Mouse (Mus musculus) heart, postnatal 0 days (tissue): ENCODE data around the gene Camta1. TPM values are rescaled to one million over a fixed set of nuclear protein-coding genes. Genes with fewer than 3 reads are reported as not detected.

Experiments used
- ATAC-seq: fragments of 200-750 bp; cut with Nextera tagmentation; 2 replicates; pipeline ENCODE4 v1.8.0; 2017; ENCODE audit warnings: low read depth, moderate number of reproducible peaks, moderate library complexity; ENCODE audit not compliant: insufficient read depth
- DNase-seq: peaks from one replicate; pipeline ENCODE4 v3.0.0-alpha.2; 2016; ENCODE audit warnings: low spot score
- H3K27ac ChIP-seq: fragments of 300-500 bp; sonication (generic); 2 replicates; pipeline ENCODE4 v1.5.1; 2014; ENCODE audit warnings: low read depth, mild to moderate bottlenecking
- H3K27me3 ChIP-seq: fragments of 300-500 bp; sonication (generic); 2 replicates; pipeline ENCODE4 v1.6.1; 2014; ENCODE audit warnings: low read length, mixed read lengths; ENCODE audit not compliant: control insufficient read depth, insufficient read depth
- H3K36me3 ChIP-seq: fragments of 300-500 bp; sonication (generic); replicated peaks from 2 replicates; pipeline ENCODE4 v1.6.1; 2014; ENCODE audit warnings: low read length, mixed read lengths; ENCODE audit not compliant: control insufficient read depth, insufficient read depth
- H3K4me1 ChIP-seq: fragments of 300-500 bp; sonication (generic); 2 replicates; pipeline ENCODE4 v1.6.1; 2014; ENCODE audit warnings: antibody characterized with exemption; ENCODE audit not compliant: control insufficient read depth, insufficient read depth
- H3K4me2 ChIP-seq: fragments of 300-500 bp; sonication (generic); 2 replicates; pipeline ENCODE4 v1.6.1; 2014; ENCODE audit warnings: low read depth, mild to moderate bottlenecking, low read length, moderate library complexity
- H3K4me3 ChIP-seq: fragments of 300-500 bp; sonication (generic); 2 replicates; pipeline ENCODE4 v1.5.1; 2014; ENCODE audit warnings: low read depth, low read length
- H3K9ac ChIP-seq: fragments of 300-500 bp; sonication (generic); replicated peaks from 2 replicates; pipeline ENCODE4 v1.6.1; 2014; ENCODE audit warnings: low read depth, low read length, mixed read lengths
- H3K9me3 ChIP-seq: fragments of 300-500 bp; sonication (generic); replicated peaks from 2 replicates; pipeline ENCODE4 v1.6.1; 2016; ENCODE audit warnings: low read length; ENCODE audit not compliant: control insufficient read depth
- CTCF ChIP-seq: IDR thresholded peaks from 2 replicates; pipeline ENCODE4 v1.5.1; 2016; ENCODE audit warnings: antibody characterized with exemption, control low read depth, low read depth
- EP300 ChIP-seq: IDR thresholded peaks from 2 replicates; pipeline ENCODE4 v1.6.1; 2016; ENCODE audit warnings: antibody characterized with exemption, low read depth
- WGBS: fragments of 180-500 bp; shearing (Covaris S2); extraction: QIAGEN DNeasy Blood & Tissue Kit; methylation state at CpG from one replicate; pipeline ENCODE4 v1.1.7; 2014; 5-methylcytosine and 5-hydroxymethylcytosine counted together
- polyA plus RNA-seq: library from polyadenylated mRNA; unstranded; fragments of >200 nt; fragmentation: Nextera tagmentation; extraction: Ambion mirVana; gene quantifications from 2 replicates; pipeline ENCODE4 v1.2.1, GENCODE M21; 2015
- total RNA-seq: library from RNA; depleted of rRNA; stranded (reverse); fragments of >200 nt; gene quantifications from 2 replicates; pipeline ENCODE4 v1.2.3, GENCODE M21; 2014; ENCODE audit warnings: low replicate concordance

The Camta1 gene
- total and polyA plus RNA-seq, 2 experiments from 2014 or later = 72.7 to 240 TPM

DNA sequence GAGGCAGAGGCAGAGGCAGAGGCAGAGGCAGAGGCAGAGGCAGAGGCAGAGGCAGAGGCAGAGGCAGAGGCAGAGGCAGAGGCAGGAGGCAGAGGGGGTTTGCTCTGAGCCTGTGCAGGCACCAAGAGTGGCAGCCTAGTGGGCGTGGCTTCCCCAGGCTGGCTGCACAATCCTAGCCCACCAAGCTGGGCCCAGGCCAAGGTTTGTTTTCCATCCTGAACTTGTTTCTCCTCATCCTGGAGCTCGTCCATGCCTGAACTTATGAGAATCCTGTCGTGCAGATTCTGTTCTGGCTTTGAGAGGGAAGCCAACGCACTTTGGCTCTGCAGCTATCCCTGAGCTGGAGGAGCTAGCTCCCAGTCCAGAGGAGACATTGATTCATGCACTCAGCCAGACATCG lies 123.4 kb downstream of the Camta1 start:
- H3K4me1 ChIP-seq = no peaks in the 10 kb centered on the region
- H3K4me3 ChIP-seq = no peak overlapping the region
- no peak overlapping the region for H3K9ac ChIP-seq
- H3K4me2 ChIP-seq = no peak overlapping the region
- H3K36me3 ChIP-seq = no peaks in the 10 kb centered on the region
- TF ChIP-seq EP300 (no peak), CTCF (no peak)
- DNase-seq (no peak), ATAC-seq (no peak)
- H3K9me3 ChIP-seq = no peaks in the 10 kb centered on the region
- WGBS = 48% methylated on average over 5 of the region's 5 CpGs
- H3K27me3 ChIP-seq = no peaks in the 10 kb centered on the region
- H3K27ac ChIP-seq = no peak overlapping the region

DNA sequence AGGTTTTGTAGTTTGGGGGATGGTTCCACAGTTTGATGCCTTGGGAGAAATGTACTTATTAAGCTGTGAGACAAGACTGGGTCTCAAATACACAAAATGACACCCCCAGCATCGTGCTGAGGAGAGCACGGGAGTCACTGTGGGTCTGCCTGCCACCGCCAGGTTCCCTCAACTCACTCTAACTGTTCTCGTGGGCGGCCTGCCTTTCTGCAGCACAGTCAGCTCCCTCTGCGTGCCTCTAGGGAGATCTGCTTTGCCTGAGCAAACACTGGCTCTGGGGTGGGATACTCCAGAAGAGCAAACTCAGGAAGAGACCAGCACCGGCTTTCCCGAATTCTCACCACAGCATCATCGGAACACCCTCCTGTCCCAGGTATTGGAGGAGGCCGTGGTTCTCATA lies 129.0 kb downstream of the Camta1 start:
- no peak for DNase-seq
- ATAC-seq = no peak
- H3K9me3 ChIP-seq = no peaks in the 10 kb centered on the region
- H3K4me1 ChIP-seq = peaks cover 5% of the 10 kb centered on the region; the same call in 1 of the 2 replicates
- no peak overlapping the region for H3K9ac ChIP-seq
- H3K27me3 ChIP-seq = no peaks in the 10 kb centered on the region
- no peak for TF ChIP-seq EP300
- TF ChIP-seq CTCF = no peak
- no peak overlapping the region for H3K27ac ChIP-seq
- H3K4me3 ChIP-seq = no peak overlapping the region
- WGBS = 78% methylated on average over 10 of the region's 10 CpGs
- no peaks in the 10 kb centered on the region for H3K36me3 ChIP-seq
- H3K4me2 ChIP-seq = no peak overlapping the region

DNA sequence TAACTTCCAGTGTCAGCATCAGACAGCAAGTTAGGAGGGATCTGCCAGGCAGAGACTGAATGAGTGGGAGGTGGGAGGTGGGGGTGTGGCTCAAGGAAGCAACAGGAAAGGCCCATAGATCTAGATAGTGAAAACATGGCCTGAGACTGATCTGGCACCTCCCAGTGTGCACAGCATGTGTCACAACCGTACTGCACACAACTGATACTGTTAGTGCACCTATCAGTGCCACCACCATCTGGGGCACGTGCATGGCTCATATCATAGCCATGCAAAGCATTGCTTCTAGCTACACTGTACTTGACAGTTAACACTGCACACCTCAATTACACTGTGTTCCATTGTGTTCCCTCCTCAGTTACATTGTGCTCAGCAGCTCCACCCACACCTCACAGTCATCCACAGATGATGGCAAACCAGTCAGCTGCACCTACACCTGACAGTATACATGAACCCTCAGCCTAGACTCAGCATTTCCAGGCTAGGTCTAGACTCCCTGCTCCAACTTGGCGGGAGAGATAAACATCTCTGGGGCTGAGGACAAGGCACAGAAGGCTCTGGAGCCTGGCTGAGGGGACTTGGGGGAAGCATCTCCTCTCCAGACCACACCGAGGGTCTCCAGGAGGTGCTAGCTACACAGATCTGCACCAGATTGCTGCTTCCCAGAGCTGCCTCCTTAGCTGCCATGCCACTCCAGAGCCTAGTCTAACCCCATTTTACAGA lies 131.5 kb downstream of the Camta1 start:
- Histone ChIP-seq H3K9me3 (no peaks in the 10 kb centered on the region), H3K4me2 (no peak overlapping the region), H3K27ac (no peak overlapping the region), H3K9ac (no peak overlapping the region), H3K27me3 (no peaks in the 10 kb centered on the region), H3K4me3 (no peak overlapping the region), H3K36me3 (no peaks in the 10 kb centered on the region), H3K4me1 (peaks cover 5% of the 10 kb centered on the region; the same call in 1 of the 2 replicates)
- WGBS = 58% methylated on average over 4 of the region's 4 CpGs
- ATAC-seq (no peak), DNase-seq (no peak)
- TF ChIP-seq EP300 (no peak), CTCF (no peak)

DNA sequence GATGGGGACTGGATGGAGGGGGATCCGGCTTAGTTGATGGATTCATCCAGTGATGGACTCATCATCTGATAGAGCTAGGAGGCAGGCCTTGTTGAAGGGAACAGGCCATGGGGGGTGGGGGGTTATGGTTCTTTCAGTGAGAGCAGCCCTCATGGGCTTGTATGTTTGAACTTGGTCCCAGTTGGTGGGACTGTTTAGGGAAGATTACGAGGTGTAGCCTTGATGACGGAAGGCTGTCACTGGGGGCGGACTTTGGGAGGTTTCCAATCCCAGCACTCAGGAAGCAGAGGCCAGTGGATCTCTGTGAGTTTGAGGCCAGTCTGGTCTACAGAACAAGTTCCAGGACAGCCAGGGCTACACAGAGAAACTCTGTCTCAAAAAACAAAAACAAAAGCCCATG lies 132.6 kb downstream of the Camta1 start:
- TF ChIP-seq CTCF (no peak), EP300 (no peak)
- Histone ChIP-seq H3K9ac (no peak overlapping the region), H3K27me3 (no peaks in the 10 kb centered on the region), H3K4me2 (no peak overlapping the region), H3K4me3 (no peak overlapping the region), H3K4me1 (peaks cover 5% of the 10 kb centered on the region; the same call in 1 of the 2 replicates), H3K36me3 (no peaks in the 10 kb centered on the region), H3K27ac (no peak overlapping the region), H3K9me3 (no peaks in the 10 kb centered on the region)
- ATAC-seq (no peak), DNase-seq (no peak)
- whole genome bisulfite sequencing = 71% methylated on average over 4 of the region's 4 CpGs

DNA sequence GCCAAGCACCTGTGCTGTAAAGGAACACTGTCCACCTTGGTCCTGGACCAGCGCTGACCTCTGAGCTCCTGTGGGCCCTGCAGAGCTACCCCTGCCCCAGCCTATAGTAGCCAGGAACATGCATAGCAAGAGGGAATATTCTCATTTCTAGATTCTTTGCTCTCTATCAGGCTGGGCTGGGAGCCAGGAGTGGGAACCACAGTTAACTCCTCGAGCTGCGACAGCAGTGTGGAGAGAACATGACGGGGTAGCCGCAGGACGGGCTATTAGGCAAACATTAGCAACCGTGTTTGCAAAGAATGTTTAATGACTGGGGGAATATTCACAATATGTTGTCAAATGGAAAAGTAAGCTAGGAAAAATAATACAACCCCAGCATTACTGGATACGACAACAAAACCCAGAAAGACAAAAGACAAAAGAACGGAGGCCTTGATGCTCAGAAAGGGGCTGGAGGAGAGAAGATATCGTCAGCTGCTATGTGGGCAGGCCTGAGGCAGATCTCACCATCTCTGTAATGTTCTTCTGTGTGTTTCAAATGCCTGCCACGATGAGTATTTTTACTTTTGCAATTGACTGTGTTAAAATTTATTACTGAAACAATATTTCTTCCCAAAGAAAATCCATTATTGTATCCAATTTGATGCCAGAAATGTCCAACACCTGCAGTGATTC lies 133.1 kb downstream of the Camta1 start:
- no peak overlapping the region for H3K4me3 ChIP-seq
- H3K4me2 ChIP-seq = no peak overlapping the region
- no peak overlapping the region for H3K27ac ChIP-seq
- 65% methylated on average over 11 of the region's 11 CpGs for WGBS
- H3K9me3 ChIP-seq = no peaks in the 10 kb centered on the region
- no peak for DNase-seq
- no peak overlapping the region for H3K9ac ChIP-seq
- peaks cover 5% of the 10 kb centered on the region; the same call in 1 of the 2 replicates for H3K4me1 ChIP-seq
- TF ChIP-seq EP300 = no peak
- no peak for TF ChIP-seq CTCF
- no peak for ATAC-seq
- H3K27me3 ChIP-seq = no peaks in the 10 kb centered on the region
- no peaks in the 10 kb centered on the region for H3K36me3 ChIP-seq
